Mouse (Mus musculus) intestine, embryonic 14.5 days (tissue): ENCODE measurements at regions not wholly inside any gene's neighbourhood (a gene's known extent, or its start where the extent isn't known, plus 50 kb on each side); places are given as distances from the start of the nearest gene placed in this dataset.

Experiments
- ATAC-seq: fragments of 200-750 bp; cut with Nextera tagmentation; replicated peaks from 2 replicates; pipeline ENCODE4 v1.8.0; 2017; ENCODE audit warnings: low read depth, moderate number of reproducible peaks, moderate TSS enrichment, moderate library complexity; ENCODE audit not compliant: low FRiP score, low TSS enrichment
- DNase-seq: peaks from one replicate; pipeline ENCODE4 v3.0.0-alpha.2; 2018; ENCODE audit warnings: low spot score
- H3K27ac ChIP-seq: fragments of 300-500 bp; sonication (generic); 2 replicates; pipeline ENCODE4 v1.5.1; 2014; ENCODE audit warnings: low read depth, mild to moderate bottlenecking, control low read depth
- H3K27me3 ChIP-seq: fragments of 300-500 bp; sonication (generic); replicated peaks from 2 replicates; pipeline ENCODE4 v1.6.1; 2014; ENCODE audit warnings: low read length, control low read depth; ENCODE audit not compliant: control insufficient read depth, insufficient read depth
- H3K36me3 ChIP-seq: fragments of 300-500 bp; sonication (generic); 2 replicates; pipeline ENCODE4 v1.6.1; 2014; ENCODE audit warnings: low read length, control low read depth; ENCODE audit not compliant: control insufficient read depth, insufficient read depth
- H3K4me1 ChIP-seq: fragments of 300-500 bp; sonication (generic); replicated peaks from 2 replicates; pipeline ENCODE4 v1.6.1; 2014; ENCODE audit warnings: low read length, control low read depth, mixed read lengths; ENCODE audit not compliant: control insufficient read depth, insufficient read depth
- H3K4me2 ChIP-seq: fragments of 300-500 bp; sonication (generic); 2 replicates; pipeline ENCODE4 v1.6.1; 2014; ENCODE audit warnings: low read length
- H3K4me3 ChIP-seq: fragments of 300-500 bp; sonication (generic); 2 replicates; pipeline ENCODE4 v1.5.1; 2014; ENCODE audit warnings: low read depth, low read length, control low read depth, mixed read lengths
- H3K9ac ChIP-seq: fragments of 300-500 bp; sonication (generic); 2 replicates; pipeline ENCODE4 v1.6.1; 2014; ENCODE audit warnings: mild to moderate bottlenecking, low read length
- H3K9me3 ChIP-seq: fragments of 300-500 bp; sonication (generic); 2 replicates; pipeline ENCODE4 v1.6.1; 2016; ENCODE audit warnings: low read length, control low read depth; ENCODE audit not compliant: control insufficient read depth
- WGBS: fragments of 180-500 bp; shearing (Covaris S2); extraction: QIAGEN DNeasy Blood & Tissue Kit; methylation state at CpG from one replicate; pipeline ENCODE4 v1.1.7; 2014; 5-methylcytosine and 5-hydroxymethylcytosine counted together

GRCm38 (mm10) chr9:74461084-74461483, 350.9 kb downstream of the Wdr72 start:
- 65% methylated on average over 2 of the region's 2 CpGs for WGBS
- no peak for DNase-seq
- Histone ChIP-seq H3K27ac (no peak overlapping the region), H3K4me1 (no peaks in the 10 kb centered on the region), H3K4me3 (no peak overlapping the region), H3K9me3 (no peaks in the 10 kb centered on the region), H3K27me3 (no peaks in the 10 kb centered on the region), H3K9ac (no peak overlapping the region), H3K4me2 (no peak overlapping the region), H3K36me3 (no peaks in the 10 kb centered on the region)
- no peak for ATAC-seq

DNA sequence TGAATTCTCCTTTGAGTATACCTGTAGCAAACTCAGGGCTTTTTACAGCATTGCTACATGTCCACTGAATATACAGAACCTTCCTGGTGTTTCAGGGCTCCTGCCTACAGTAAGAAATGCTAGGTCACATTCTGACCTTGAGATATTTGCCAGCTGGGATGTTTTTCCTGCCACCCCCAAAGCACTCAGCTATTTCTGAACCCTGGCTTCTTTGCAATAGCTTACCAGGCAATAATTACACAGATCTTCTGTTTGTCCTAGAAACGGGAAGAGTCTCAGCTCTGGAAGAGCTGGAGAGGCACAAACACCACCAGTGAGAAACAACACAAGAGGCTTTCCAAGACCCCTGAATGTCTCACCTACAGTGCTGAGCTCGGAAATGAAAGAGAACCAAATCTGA, 366.7 kb downstream of the Wdr72 start:
- Histone ChIP-seq H3K27ac (no peak overlapping the region), H3K4me2 (no peak overlapping the region), H3K4me1 (no peaks in the 10 kb centered on the region), H3K36me3 (no peaks in the 10 kb centered on the region), H3K9me3 (no peaks in the 10 kb centered on the region), H3K4me3 (no peak overlapping the region), H3K27me3 (no peaks in the 10 kb centered on the region), H3K9ac (no peak overlapping the region)
- ATAC-seq (no peak), DNase-seq (no peak)
- 33% methylated on average over 2 of the region's 2 CpGs for WGBS

GRCm38 (mm10) chr9:74479273-74479672, 369.1 kb downstream of the Wdr72 start:
- no peak overlapping the region for H3K27ac ChIP-seq
- DNase-seq (no peak), ATAC-seq (no peak)
- H3K27me3 ChIP-seq: no peaks in the 10 kb centered on the region
- H3K4me3 ChIP-seq: no peak overlapping the region
- H3K36me3 ChIP-seq: no peaks in the 10 kb centered on the region
- H3K4me2 ChIP-seq: no peak overlapping the region
- no peak overlapping the region for H3K9ac ChIP-seq
- no peaks in the 10 kb centered on the region for H3K9me3 ChIP-seq
- 43% methylated on average over 8 of the region's 8 CpGs for WGBS
- no peaks in the 10 kb centered on the region for H3K4me1 ChIP-seq

- DNase-seq (no peak), ATAC-seq (no peak)
- 72% methylated on average over 2 of the region's 2 CpGs for WGBS
Observed at GRCm38 (mm10) chr9:74513887-74514286, 347.8 kb upstream of the Onecut1 start.

GRCm38 (mm10) chr9:74528550-74528949, 333.2 kb upstream of the Onecut1 start:
- Histone ChIP-seq H3K4me2 (no peak overlapping the region), H3K4me3 (no peak overlapping the region), H3K9me3 (no peaks in the 10 kb centered on the region), H3K9ac (no peak overlapping the region), H3K36me3 (no peaks in the 10 kb centered on the region), H3K4me1 (no peaks in the 10 kb centered on the region), H3K27me3 (no peaks in the 10 kb centered on the region), H3K27ac (no peak overlapping the region)
- ATAC-seq (no peak), DNase-seq (no peak)
- WGBS: 69% methylated on average over 3 of the region's 3 CpGs

More at GRCm38 (mm10) chr9:74513887-74514286, 347.8 kb upstream of the Onecut1 start:
- Histone ChIP-seq H3K36me3 (no peaks in the 10 kb centered on the region), H3K4me2 (no peak overlapping the region), H3K27me3 (no peaks in the 10 kb centered on the region), H3K9me3 (no peaks in the 10 kb centered on the region), H3K4me1 (no peaks in the 10 kb centered on the region), H3K4me3 (no peak overlapping the region), H3K9ac (no peak overlapping the region), H3K27ac (no peak overlapping the region)

DNA sequence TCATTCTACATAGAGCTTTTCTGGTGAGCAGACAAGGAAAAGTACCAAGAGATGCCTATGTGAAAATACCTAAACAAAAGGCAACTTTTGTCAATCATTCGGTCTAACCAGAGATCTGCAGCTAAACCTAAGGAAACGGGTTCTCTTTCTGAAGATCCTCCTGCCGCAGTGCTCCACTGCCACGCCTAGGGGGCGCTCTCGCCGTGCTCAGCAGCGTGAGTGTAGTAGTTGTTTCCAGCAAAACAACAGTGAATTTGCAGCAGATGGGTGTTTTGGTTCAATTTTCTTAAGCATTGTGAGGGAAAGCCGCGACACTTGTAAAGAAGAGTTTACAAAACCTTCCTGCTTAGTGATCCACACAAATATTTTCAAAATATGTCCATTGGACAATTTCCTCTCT, 331.4 kb upstream of the Onecut1 start:
- Histone ChIP-seq H3K4me1 (no peaks in the 10 kb centered on the region), H3K36me3 (no peaks in the 10 kb centered on the region), H3K4me2 (no peak overlapping the region), H3K4me3 (no peak overlapping the region), H3K9me3 (no peaks in the 10 kb centered on the region), H3K27me3 (no peaks in the 10 kb centered on the region), H3K9ac (no peak overlapping the region), H3K27ac (no peak overlapping the region)
- 16% methylated on average over 10 of the region's 10 CpGs for WGBS
- ATAC-seq (no peak), DNase-seq (peak; percentile 63)

DNA sequence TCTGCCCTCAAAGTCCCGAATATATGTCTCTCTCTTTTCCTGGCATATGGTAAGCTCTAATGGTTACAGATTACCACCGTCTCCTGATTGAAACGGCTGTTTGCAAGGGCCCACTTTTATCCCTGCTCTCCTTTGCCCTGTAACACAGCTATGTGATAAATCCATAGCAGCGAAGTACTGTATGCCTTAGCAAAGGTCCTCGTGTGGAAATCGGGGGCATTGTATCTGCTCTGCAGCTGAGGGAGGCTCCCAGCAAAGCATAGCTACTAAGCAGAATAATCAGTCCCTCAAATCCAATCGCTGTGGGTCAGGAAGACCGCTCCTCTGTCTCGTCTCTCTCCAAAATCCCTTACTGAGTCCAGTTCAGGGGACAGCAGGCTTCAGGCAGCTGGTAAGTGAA, 331.0 kb upstream of the Onecut1 start:
- no peaks in the 10 kb centered on the region for H3K27me3 ChIP-seq

DNA sequence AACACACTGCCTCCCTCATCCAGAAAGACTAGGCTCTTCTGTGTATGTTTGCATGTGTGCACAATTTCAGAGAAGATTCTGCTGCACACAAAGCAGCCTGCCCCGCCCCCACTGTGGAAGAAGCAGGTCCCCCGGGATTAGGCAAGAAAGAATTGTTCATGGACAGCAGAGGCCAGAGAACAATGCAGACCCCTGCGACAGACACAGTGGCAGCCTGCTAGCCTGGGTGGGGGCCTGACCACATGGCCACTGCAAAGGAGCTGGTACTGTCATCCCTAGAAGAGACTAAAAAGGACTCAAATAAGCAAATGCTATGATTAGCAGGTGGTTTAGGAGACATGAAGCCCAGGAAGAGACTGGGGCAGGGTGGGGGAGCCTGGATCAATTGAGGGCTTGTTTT, 329.7 kb upstream of the Onecut1 start:
- Histone ChIP-seq H3K4me1 (no peaks in the 10 kb centered on the region), H3K4me2 (no peak overlapping the region), H3K9me3 (no peaks in the 10 kb centered on the region), H3K9ac (no peak overlapping the region), H3K27me3 (no peaks in the 10 kb centered on the region), H3K36me3 (no peaks in the 10 kb centered on the region), H3K4me3 (no peak overlapping the region), H3K27ac (no peak overlapping the region)
- 59% methylated on average over 3 of the region's 3 CpGs for WGBS
- ATAC-seq (no peak), DNase-seq (no peak)

More for the DNA sequence above, 331.0 kb upstream of the Onecut1 start:
- DNase-seq (no peak), ATAC-seq (no peak)
- Histone ChIP-seq H3K9ac (no peak overlapping the region), H3K4me3 (no peak overlapping the region), H3K4me2 (no peak overlapping the region), H3K4me1 (no peaks in the 10 kb centered on the region), H3K36me3 (no peaks in the 10 kb centered on the region), H3K27ac (no peak overlapping the region), H3K9me3 (no peaks in the 10 kb centered on the region)
- 54% methylated on average over 9 of the region's 9 CpGs for WGBS

DNA sequence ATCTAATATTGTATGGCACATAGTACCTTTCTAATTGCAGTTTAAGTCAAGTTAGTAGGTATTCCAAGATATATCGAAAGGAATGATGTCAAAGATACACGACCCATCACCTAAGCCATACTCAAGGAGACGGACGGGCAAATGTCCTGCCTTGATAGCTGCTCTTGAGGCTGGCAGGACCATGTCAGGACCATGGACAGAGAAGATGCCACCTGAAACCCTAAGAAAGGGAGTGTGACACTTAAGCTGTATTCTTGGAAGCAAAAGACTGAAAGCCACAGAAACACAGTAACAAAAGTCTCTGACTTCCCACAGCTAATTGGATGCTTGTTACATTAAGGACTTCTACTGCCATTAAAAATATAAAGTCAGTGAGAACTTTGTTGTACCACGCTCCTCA, 326.7 kb upstream of the Onecut1 start:
- H3K4me2 ChIP-seq: no peak overlapping the region
- H3K4me1 ChIP-seq: no peaks in the 10 kb centered on the region
- H3K9me3 ChIP-seq: no peaks in the 10 kb centered on the region
- DNase-seq (no peak), ATAC-seq (no peak)
- no peaks in the 10 kb centered on the region for H3K27me3 ChIP-seq
- 63% methylated on average over 5 of the region's 5 CpGs for WGBS
- H3K4me3 ChIP-seq: no peak overlapping the region
- H3K36me3 ChIP-seq: no peaks in the 10 kb centered on the region
- no peak overlapping the region for H3K27ac ChIP-seq
- no peak overlapping the region for H3K9ac ChIP-seq
